Mouse (Mus musculus) heart, embryonic 12.5 days (tissue): ENCODE measurements at regions not wholly inside any gene's neighbourhood (a gene's known extent, or its start where the extent isn't known, plus 50 kb on each side); places are given as distances from the start of the nearest gene placed in this dataset.
A peak's percentile ranks its signal among the peaks of the same experiment; 100 is the strongest.

Experiments used
- ATAC-seq: fragments of 200-750 bp; cut with Nextera tagmentation; 2 replicates; pipeline ENCODE4 v1.8.0; 2017; ENCODE audit warnings: moderate TSS enrichment, moderate library complexity; ENCODE audit not compliant: insufficient number of reproducible peaks, low FRiP score
- H3K27ac ChIP-seq: fragments of 300-500 bp; sonication (generic); 2 replicates; pipeline ENCODE4 v1.5.1; 2016; ENCODE audit warnings: mild to moderate bottlenecking, moderate library complexity; ENCODE audit not compliant: poor library complexity, severe bottlenecking
- H3K27me3 ChIP-seq: fragments of 300-500 bp; sonication (generic); replicated peaks from 2 replicates; pipeline ENCODE4 v1.6.1; 2016; ENCODE audit warnings: mild to moderate bottlenecking, moderate library complexity
- H3K36me3 ChIP-seq: fragments of 300-500 bp; sonication (generic); 2 replicates; pipeline ENCODE4 v1.6.1; 2016; ENCODE audit warnings: mild to moderate bottlenecking, moderate library complexity
- H3K4me1 ChIP-seq: fragments of 300-500 bp; sonication (generic); replicated peaks from 2 replicates; pipeline ENCODE4 v1.6.1; 2016; ENCODE audit warnings: mild to moderate bottlenecking
- H3K4me2 ChIP-seq: fragments of 300-500 bp; sonication (generic); 2 replicates; pipeline ENCODE4 v1.6.1; 2016; ENCODE audit warnings: mild to moderate bottlenecking, moderate library complexity
- H3K4me3 ChIP-seq: fragments of 300-500 bp; sonication (generic); 2 replicates; pipeline ENCODE4 v1.5.1; 2016; ENCODE audit warnings: mild to moderate bottlenecking
- H3K9ac ChIP-seq: fragments of 300-500 bp; sonication (generic); 2 replicates; pipeline ENCODE4 v1.6.1; 2016; ENCODE audit warnings: mild to moderate bottlenecking, moderate library complexity
- H3K9me3 ChIP-seq: fragments of 300-500 bp; sonication (generic); replicated peaks from 2 replicates; pipeline ENCODE4 v1.6.1; 2016; ENCODE audit warnings: mild to moderate bottlenecking, moderate library complexity
- WGBS: fragments of 180-500 bp; shearing (Covaris S2); methylation state at CpG from one replicate; pipeline ENCODE4 v1.1.7; 2016; 5-methylcytosine and 5-hydroxymethylcytosine counted together

DNA sequence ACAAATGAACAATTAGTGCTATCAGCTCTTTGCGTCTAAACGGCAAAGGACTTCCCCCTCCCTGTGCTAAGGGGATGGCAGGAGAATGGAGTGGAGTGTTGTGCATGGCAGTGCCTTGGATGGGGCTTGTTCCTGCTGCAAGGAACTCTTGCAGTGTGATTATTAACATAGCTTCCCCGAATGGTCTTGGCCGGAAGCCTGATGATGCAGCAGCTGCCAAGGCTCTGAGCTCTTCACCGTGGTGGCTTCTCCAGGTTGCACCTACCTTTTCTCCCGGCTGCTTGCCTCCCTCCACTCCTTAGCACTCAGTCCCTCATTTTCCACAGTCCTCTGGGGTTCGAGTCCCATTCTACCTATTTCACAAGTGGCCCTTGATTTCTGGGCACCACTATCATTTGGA is 76.8 kb upstream of the 4931429L15Rik start:
- Histone ChIP-seq H3K27ac (no peak overlapping the region), H3K9me3 (0 out of 2 replicates have a peak, but pooled peaks cover 4% of the 10 kb centered on the region), H3K9ac (no peak overlapping the region), H3K4me2 (no peak overlapping the region), H3K4me3 (no peak overlapping the region), H3K36me3 (no peaks in the 10 kb centered on the region), H3K4me1 (0 out of 2 replicates have a peak, but pooled peaks cover 7% of the 10 kb centered on the region), H3K27me3 (peaks cover 78% of the 10 kb centered on the region)
- WGBS: 75% methylated on average over 7 of the region's 7 CpGs
- no peak for ATAC-seq

DNA sequence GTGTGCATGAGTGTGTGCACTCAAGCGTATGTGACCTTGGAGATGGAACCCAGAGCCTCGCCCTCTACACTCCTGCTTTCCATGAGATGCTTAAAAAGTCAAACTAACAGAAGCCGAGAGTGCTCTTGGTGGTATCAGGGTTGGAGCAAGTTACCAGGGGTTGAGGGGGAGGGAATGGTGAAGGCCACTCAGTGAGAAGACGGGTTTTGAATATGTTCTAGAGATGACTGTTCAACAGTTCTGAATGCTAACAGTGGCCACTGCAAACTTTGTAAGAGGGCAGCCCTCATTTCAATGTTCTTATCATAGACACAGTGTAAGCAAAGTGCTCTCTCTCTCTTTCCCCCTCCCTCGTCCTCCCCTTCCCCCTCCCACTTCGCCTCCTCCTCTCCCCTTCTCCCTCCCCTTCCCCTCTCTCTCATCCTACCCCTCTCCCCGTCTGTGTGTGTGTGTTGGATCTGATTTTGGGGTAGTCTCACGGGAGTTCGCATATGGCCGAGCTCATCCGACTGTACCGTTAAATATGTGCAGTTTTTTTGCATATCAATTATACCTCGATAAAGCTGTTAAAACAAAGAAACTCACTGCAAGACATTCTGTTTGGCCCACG is 75.5 kb upstream of the 4931429L15Rik start:
- H3K36me3 ChIP-seq: no peaks in the 10 kb centered on the region

DNA sequence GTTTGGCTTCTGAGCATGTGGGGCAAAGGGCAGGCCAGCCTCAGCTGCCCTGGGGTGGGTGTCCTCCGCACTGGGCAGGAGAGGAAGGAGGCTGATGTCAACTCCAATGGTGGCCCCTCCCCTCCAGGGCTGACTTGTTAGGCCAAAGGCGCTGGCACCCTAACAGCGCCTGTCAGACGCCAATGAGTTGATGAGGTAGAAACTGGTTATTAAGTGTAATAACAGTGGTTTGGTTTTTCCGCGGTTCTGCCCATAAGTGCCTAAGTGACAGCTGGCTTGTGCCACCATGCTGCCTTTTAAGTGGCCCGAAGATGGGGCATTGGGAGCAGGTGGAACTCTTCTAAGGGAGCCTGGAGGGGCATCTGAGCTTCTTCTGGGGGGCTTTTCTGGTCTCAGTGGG is 74.5 kb upstream of the 4931429L15Rik start:
- Histone ChIP-seq H3K4me1 (peaks cover 10% of the 10 kb centered on the region; the same call in 1 of the 2 replicates), H3K36me3 (no peaks in the 10 kb centered on the region), H3K4me3 (no peak overlapping the region), H3K4me2 (no peak overlapping the region), H3K27ac (no peak overlapping the region), H3K9ac (no peak overlapping the region), H3K9me3 (0 out of 2 replicates have a peak, but pooled peaks cover 4% of the 10 kb centered on the region), H3K27me3 (peaks cover 94% of the 10 kb centered on the region)
- 82% methylated on average over 7 of the region's 7 CpGs for WGBS
- no peak for ATAC-seq

More for the DNA sequence above, 75.5 kb upstream of the 4931429L15Rik start:
- 0 out of 2 replicates have a peak, but pooled peaks cover 4% of the 10 kb centered on the region for H3K9me3 ChIP-seq
- WGBS: 42% methylated on average over 14 of the region's 14 CpGs
- H3K4me3 ChIP-seq: no peak overlapping the region
- H3K9ac ChIP-seq: no peak overlapping the region
- H3K4me1 ChIP-seq: 0 out of 2 replicates have a peak, but pooled peaks cover 7% of the 10 kb centered on the region
- H3K4me2 ChIP-seq: no peak overlapping the region
- peaks cover 88% of the 10 kb centered on the region for H3K27me3 ChIP-seq
- H3K27ac ChIP-seq: no peak overlapping the region
- no peak for ATAC-seq

DNA sequence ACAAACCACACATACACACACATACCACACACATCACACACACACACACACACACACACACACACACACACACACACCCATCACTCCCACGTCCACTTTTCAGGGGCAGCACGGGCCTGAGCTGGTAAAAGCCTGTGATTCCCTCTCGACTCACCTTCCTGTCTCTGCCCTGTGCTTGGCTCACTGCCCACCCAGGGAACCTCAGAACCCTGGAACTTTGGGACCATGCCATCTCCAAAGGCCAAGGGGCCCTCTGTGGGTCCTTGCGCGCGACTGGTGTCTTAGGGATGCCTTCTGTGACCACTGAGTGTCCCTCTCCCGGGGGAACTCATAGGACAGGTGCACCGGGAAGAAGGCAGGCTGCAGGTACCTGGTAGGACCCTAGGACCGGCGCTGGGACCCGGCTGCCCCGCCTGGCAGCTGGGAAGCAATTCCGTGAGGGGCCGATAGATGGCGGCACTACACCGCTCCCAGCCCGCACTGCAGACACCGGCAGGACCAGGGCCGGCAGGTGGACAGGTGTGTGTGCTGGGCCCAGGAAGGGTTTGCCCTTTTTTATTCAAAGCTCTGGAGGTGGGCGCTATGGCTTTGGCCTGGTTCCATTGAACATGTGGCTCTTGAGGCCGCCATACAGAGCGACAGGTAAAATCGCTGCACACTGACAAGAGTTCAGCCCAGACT is 73.0 kb upstream of the 4931429L15Rik start:
- H3K36me3 ChIP-seq: no peaks in the 10 kb centered on the region
- 7% methylated on average over 23 of the region's 23 CpGs for WGBS
- H3K4me1 ChIP-seq: peaks cover 10% of the 10 kb centered on the region; the same call in 1 of the 2 replicates
- no peak overlapping the region for H3K4me2 ChIP-seq
- H3K27ac ChIP-seq: no peak overlapping the region
- H3K9me3 ChIP-seq: no peaks in the 10 kb centered on the region
- peaks cover 91% of the 10 kb centered on the region for H3K27me3 ChIP-seq
- ATAC-seq: no peak
- no peak overlapping the region for H3K9ac ChIP-seq
- H3K4me3 ChIP-seq: no peak overlapping the region

DNA sequence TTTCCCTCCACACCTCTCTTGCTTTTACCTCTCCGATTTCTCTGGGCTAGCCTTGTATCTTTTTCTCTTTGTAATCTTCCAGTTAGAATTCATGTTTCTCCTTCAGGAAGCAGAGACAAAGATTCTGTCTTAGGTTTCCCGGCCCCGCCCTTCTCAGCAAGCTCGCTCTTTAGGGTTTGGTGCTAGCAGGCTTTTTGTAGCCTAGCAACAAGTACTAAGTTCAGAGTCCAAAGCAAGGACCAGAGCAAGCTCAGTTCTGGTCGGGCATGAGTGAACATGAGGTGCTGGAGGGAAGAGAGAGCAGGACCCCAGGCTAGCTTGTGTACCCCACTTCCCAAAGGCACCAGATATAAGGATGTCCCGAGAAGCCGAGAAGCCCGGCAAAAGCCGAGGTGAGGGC is 70.0 kb upstream of the 4931429L15Rik start:
- 16% methylated on average over 9 of the region's 9 CpGs for WGBS
- Histone ChIP-seq H3K9ac (0 out of 2 replicates have a peak overlapping the region, but pooled peaks have one; percentile 18), H3K27me3 (peaks cover 64% of the 10 kb centered on the region), H3K27ac (no peak overlapping the region), H3K9me3 (peaks cover 4% of the 10 kb centered on the region; the same call in 1 of the 2 replicates), H3K4me3 (peak overlapping the region; percentile 43), H3K36me3 (no peaks in the 10 kb centered on the region), H3K4me1 (peaks cover 6% of the 10 kb centered on the region; the same call in 1 of the 2 replicates), H3K4me2 (peak overlapping the region; percentile 67)
- no peak for ATAC-seq

DNA sequence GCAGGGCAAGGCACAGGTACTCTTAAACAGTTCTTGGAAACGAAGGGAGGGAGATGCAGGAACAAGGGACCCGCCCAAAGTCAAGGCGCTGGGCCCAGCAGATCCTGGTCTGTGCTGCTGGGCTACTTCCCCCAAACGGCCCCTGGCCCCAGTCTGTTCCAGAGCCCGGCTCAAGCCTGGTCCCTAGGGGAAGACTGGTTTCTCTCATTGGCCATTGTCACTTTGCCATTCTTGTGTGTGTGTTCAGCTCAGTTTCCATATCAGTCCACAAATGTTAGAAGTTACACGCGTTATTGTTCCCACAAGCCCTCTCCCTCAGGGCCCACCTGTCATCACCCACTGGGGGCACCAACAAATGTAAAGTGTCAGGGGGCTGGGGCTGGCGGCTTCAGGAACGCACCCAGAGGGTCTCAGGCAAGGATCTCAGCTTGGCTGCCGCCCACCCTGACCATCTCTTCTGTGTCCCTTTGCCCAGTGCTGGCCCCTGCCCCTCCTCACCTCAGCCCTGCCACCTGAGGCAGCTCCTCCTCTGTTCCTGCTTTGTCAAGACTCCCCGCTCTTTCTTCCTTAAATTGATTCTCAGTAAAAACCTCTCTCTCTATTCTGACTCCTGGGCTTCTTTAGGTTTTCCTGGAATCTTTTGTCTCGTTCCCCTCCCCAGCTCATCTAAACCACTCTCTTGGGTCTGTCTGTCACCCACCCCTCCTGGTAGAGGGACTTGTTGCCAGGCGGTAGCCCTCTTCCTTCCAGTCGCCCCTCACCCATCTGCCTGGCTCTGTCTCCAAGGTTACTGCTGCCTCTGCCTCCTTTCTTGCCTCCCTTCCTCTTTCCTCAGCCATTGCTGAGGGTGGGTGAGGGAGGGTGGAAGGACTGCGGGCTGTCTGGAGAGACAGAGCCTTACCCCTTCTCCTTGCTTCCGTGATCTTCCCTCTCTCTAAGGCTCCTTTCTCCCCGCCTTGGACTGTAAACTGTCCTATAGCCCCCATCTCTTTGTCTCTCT is 69.2 kb upstream of the 4931429L15Rik start:
- Histone ChIP-seq H3K27me3 (peaks cover 56% of the 10 kb centered on the region), H3K9ac (peak overlapping the region; percentile 18; the same call in 1 of the 2 replicates), H3K27ac (no peak overlapping the region), H3K4me3 (peak overlapping the region; percentile 43), H3K4me2 (peak overlapping the region; percentile 67), H3K4me1 (peaks cover 6% of the 10 kb centered on the region; the same call in 1 of the 2 replicates), H3K9me3 (peaks cover 4% of the 10 kb centered on the region; the same call in 1 of the 2 replicates), H3K36me3 (no peaks in the 10 kb centered on the region)
- 24% methylated on average over 16 of the region's 17 CpGs for WGBS
- ATAC-seq: 0 out of 2 replicates have a peak, but pooled peaks have one; percentile 19

DNA sequence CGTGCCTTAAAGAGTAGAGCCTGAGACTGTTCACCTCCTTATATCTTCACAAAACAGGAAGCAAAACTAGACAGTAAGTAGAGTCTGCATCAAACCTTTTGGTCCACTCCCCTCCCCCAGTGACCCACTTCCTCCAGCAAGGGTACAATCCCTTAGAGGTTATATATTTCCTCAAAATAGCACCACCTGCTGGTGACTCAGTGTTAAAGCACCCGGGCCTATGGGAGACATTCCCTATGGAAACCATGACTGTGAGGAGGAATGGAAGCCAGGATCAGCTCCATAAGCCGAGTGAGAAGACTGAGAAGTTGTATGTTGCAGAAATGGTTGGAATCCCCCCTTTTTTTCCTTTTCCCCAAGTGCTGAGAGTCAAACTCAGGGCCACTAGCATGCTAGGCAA is 66.5 kb upstream of the 4931429L15Rik start:
- Histone ChIP-seq H3K9ac (no peak overlapping the region), H3K27me3 (peaks cover 39% of the 10 kb centered on the region), H3K9me3 (peaks cover 4% of the 10 kb centered on the region; the same call in 1 of the 2 replicates), H3K4me1 (peaks cover 3% of the 10 kb centered on the region; the same call in 1 of the 2 replicates), H3K4me2 (no peak overlapping the region), H3K36me3 (no peaks in the 10 kb centered on the region), H3K27ac (no peak overlapping the region), H3K4me3 (no peak overlapping the region)
- no peak for ATAC-seq
- whole genome bisulfite sequencing: 89% methylated on average over 3 of the region's 3 CpGs

DNA sequence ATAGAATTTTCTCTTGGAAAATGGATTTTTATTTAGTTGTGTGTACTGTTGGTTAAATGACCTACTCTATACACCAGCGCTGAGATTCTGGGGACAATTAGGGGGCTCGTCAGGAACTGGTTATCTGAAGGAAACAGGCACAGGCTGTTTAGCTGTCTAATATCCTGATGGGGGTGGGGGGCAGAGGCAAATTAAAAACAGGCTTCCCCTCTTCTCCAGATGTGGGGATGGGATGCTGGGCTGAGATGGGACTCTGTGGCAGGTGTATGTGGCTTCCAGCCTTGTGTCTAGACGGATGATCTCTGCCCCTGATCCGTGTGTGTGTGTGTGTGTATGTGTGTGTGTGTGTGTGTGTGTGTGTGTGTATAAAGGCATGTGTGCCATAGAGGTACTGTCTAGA is 61.6 kb upstream of the 4931429L15Rik start:
- no peak for ATAC-seq
- no peaks in the 10 kb centered on the region for H3K36me3 ChIP-seq

DNA sequence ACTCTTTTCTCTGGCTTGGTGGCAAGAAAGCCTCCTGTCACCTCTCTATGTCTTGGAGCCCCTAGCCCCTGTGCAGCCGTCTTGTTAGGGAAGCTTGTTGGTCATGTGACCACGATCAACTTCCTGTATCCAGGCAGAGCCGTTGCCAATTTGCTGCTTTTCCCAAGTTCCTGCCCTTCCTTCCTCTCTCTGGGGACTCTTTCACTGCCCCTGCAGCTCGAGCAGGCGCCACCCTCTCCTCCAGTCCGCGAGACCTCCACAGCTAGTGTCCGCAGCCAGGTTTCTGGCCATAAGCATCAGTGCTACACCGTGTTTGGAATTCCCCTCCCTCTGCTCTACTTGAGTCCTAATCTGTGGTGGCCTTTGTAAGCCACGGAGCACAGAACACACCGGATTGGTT is 59.7 kb upstream of the 4931429L15Rik start:
- H3K9ac ChIP-seq: no peak overlapping the region
- H3K9me3 ChIP-seq: 0 out of 2 replicates have a peak, but pooled peaks cover 5% of the 10 kb centered on the region
- no peak overlapping the region for H3K4me3 ChIP-seq
- no peaks in the 10 kb centered on the region for H3K36me3 ChIP-seq
- peaks cover 8% of the 10 kb centered on the region; the same call in 1 of the 2 replicates for H3K27me3 ChIP-seq
- 59% methylated on average over 11 of the region's 11 CpGs for WGBS
- no peak overlapping the region for H3K4me2 ChIP-seq
- H3K4me1 ChIP-seq: no peaks in the 10 kb centered on the region; the same call in 1 of the 2 replicates
- ATAC-seq: peak; percentile 15; the same call in 1 of the 2 replicates
- H3K27ac ChIP-seq: no peak overlapping the region

More for the DNA sequence above, 61.6 kb upstream of the 4931429L15Rik start:
- Histone ChIP-seq H3K27ac (no peak overlapping the region), H3K4me3 (no peak overlapping the region), H3K9me3 (peaks cover 2% of the 10 kb centered on the region; the same call in 1 of the 2 replicates), H3K9ac (no peak overlapping the region), H3K4me2 (no peak overlapping the region), H3K4me1 (no peaks in the 10 kb centered on the region; the same call in 1 of the 2 replicates), H3K27me3 (peaks cover 8% of the 10 kb centered on the region; the same call in 1 of the 2 replicates)
- 36% methylated on average over 4 of the region's 4 CpGs for WGBS

DNA sequence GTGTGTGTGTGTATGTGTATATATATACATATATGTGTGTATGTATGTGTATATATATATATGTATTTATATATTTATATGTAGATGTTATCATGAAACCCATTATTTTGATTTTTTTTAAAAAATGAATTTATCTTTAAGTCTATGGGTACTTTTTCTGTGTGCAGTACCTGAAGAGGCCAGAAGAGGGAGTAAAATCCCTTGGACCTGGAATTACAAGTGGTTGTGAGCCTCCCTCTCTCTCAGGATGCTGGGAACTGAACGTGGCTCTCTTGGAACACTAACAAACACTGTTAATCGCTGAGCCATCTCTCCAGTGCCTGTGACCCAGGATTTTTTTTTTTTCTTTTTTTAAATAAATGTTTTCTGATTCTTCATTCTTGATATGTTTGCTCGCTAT is 58.6 kb upstream of the 4931429L15Rik start:
- Histone ChIP-seq H3K9me3 (0 out of 2 replicates have a peak, but pooled peaks cover 5% of the 10 kb centered on the region), H3K36me3 (no peaks in the 10 kb centered on the region), H3K4me3 (no peak overlapping the region), H3K9ac (no peak overlapping the region), H3K4me2 (no peak overlapping the region), H3K27ac (no peak overlapping the region), H3K27me3 (peaks cover 8% of the 10 kb centered on the region; the same call in 1 of the 2 replicates), H3K4me1 (no peaks in the 10 kb centered on the region; the same call in 1 of the 2 replicates)
- 76% methylated on average over 3 of the region's 3 CpGs for WGBS
- ATAC-seq: no peak
